15 mouse cellular contexts compared by ENCODE assay signal in the genomic region with DNA sequence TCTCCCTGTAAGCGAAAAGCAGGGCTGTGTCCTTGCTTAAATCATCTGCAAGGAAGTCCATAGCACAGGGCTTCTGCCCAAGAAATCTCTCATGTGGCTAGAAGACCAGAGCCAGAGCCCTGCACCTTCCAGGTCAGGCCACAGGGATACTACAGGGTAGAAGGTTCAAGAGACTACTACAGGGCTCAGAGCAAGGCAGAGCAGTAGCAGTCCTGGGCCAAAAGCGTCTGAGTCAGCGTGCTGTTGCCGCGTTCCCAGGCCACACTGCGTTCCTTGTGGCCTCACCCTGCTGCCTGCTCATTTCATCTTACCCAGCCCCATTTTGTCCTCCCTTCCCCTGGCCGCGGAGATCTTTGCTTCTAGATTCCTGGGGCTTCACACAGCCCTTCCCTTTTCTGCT.
DNase-seq lines count a peak whose midpoint lies in the region; ATAC-seq lines count a peak whose summit lies in the region.
"Had no signal": no experiment of that assay in that cellular context is flagged by ENCODE, and none has a peak within 500 bp of the region (broad histone marks: within the 10 kb centered on the region; RNA-seq: fewer than 3 reads in every experiment).

No protein-coding gene starts in this region.

- ATAC-seq in embryonic facial prominence, embryonic 13.5 days (ENCODE audit: insufficient number of reproducible peaks, insufficient read depth, low FRiP score, low TSS enrichment, low read depth): no peak
- no peak for ATAC-seq in midbrain, embryonic 13.5 days
- ATAC-seq: activated CD4-positive, CD25-positive, alpha-beta regulatory T cell, adult 4 months; intestine, embryonic 15.5 days had no signal

- peak overlapping the region; percentile 65 for H3K27ac ChIP-seq in embryonic facial prominence, embryonic 13.5 days
- H3K27ac ChIP-seq in midbrain, embryonic 13.5 days: no peak overlapping the region
- H3K27ac ChIP-seq: forebrain, embryonic 10.5 days; heart, embryonic 15.5 days; intestine, embryonic 15.5 days; limb, embryonic 12.5 days had no signal

- WGBS in embryonic facial prominence, embryonic 13.5 days: 66% methylated on average over 8 of the region's 8 CpGs
- 75% methylated on average over 8 of the region's 8 CpGs for WGBS in midbrain, embryonic 13.5 days

- H3K4me1 ChIP-seq in embryonic facial prominence, embryonic 13.5 days: peaks cover 14% of the 10 kb centered on the region
- no peaks in the 10 kb centered on the region for H3K4me1 ChIP-seq in midbrain, embryonic 13.5 days (replicated peaks)
- H3K4me1 ChIP-seq: intestine, embryonic 15.5 days; limb, embryonic 12.5 days had no signal

- no peaks in the 10 kb centered on the region for H3K36me3 ChIP-seq in embryonic facial prominence, embryonic 13.5 days
- no peaks in the 10 kb centered on the region for H3K36me3 ChIP-seq in midbrain, embryonic 13.5 days
- H3K36me3 ChIP-seq: forebrain, embryonic 10.5 days; heart, embryonic 15.5 days; intestine, embryonic 15.5 days; limb, embryonic 12.5 days had no signal

- H3K9ac ChIP-seq in embryonic facial prominence, embryonic 13.5 days: no peak overlapping the region
- no peak overlapping the region for H3K9ac ChIP-seq in midbrain, embryonic 13.5 days (replicated peaks)
- H3K9ac ChIP-seq: heart, embryonic 15.5 days; intestine, embryonic 15.5 days; limb, embryonic 12.5 days had no signal

- peak; percentile 10 for DNase-seq in lung, postnatal 36 days
- no peak for DNase-seq in lung, postnatal 14 days
- DNase-seq in kidney, adult 11 months: peak; percentile 29
- peak; percentile 9 for DNase-seq in ovary, postnatal 10 days (ENCODE audit: low spot score)
- DNase-seq in layer of hippocampus, postnatal 25 days (ENCODE audit: extremely low spot score in 1 of 2, low spot score in 1 of 2): no peak
- DNase-seq in retina, embryonic 14.5 days (ENCODE audit: low spot score): no peak
- DNase-seq: cerebellum, adult 11-12 months; thymus, adult 18-20 months had no signal

- no peak overlapping the region for H3K4me2 ChIP-seq in embryonic facial prominence, embryonic 13.5 days
- H3K4me2 ChIP-seq in midbrain, embryonic 13.5 days (replicated peaks): no peak overlapping the region
- H3K4me2 ChIP-seq: heart, embryonic 15.5 days; intestine, embryonic 15.5 days; limb, embryonic 12.5 days had no signal

- H3K4me3 ChIP-seq in embryonic facial prominence, embryonic 13.5 days: no peak overlapping the region
- H3K4me3 ChIP-seq in midbrain, embryonic 13.5 days (replicated peaks): no peak overlapping the region
- H3K4me3 ChIP-seq: forebrain, embryonic 10.5 days; heart, embryonic 15.5 days; intestine, embryonic 15.5 days; limb, embryonic 12.5 days had no signal

- H3K27me3 ChIP-seq in embryonic facial prominence, embryonic 13.5 days: no peaks in the 10 kb centered on the region
- H3K27me3 ChIP-seq in midbrain, embryonic 13.5 days: no peaks in the 10 kb centered on the region
- H3K27me3 ChIP-seq: heart, embryonic 15.5 days; intestine, embryonic 15.5 days had no signal

- H3K9me3 ChIP-seq in embryonic facial prominence, embryonic 13.5 days: no peaks in the 10 kb centered on the region
- H3K9me3 ChIP-seq in midbrain, embryonic 13.5 days: no peaks in the 10 kb centered on the region
- H3K9me3 ChIP-seq: forebrain, embryonic 10.5 days; heart, embryonic 15.5 days; intestine, embryonic 15.5 days; limb, embryonic 12.5 days had no signal

Comparison
In these comparisons a context has a peak if more than half of its experiments do, and no peak if none do; other contexts are left out.
1. DNase-seq: peak in lung, postnatal 36 days (single experiment), kidney, adult 11 months (single experiment) and ovary, postnatal 10 days (single experiment); none in lung, postnatal 14 days (single experiment), layer of hippocampus, postnatal 25 days (0 of 2) and retina, embryonic 14.5 days (single experiment).